Mouse (Mus musculus) C2C12 (cell line): ENCODE data around the gene Armh4.

Source experiments
- CEBPB ChIP-seq: IDR thresholded peaks from one replicate; pipeline ENCODE4 v1.6.1; 2011; ENCODE audit warnings: low read depth, mild to moderate bottlenecking, control low read depth, moderate library complexity
- CTCF ChIP-seq: IDR thresholded peaks from one replicate; pipeline ENCODE4 v1.5.1; 2011; ENCODE audit not compliant: control insufficient read depth, insufficient read depth, insufficient read length

- TF ChIP-seq CTCF = no peak
- no peak for TF ChIP-seq CEBPB
These were observed 49.2 kb downstream of the Armh4 start for GRCm38 (mm10) chr14:49733950-49734349.
